Mouse (Mus musculus) frontal cortex, adult 2 months (tissue): Measurements from ENCODE around the gene D16Ertd472e. TPM values are rescaled to one million over a fixed set of nuclear protein-coding genes. Genes with fewer than 3 reads are reported as not detected.
"Not testable (repeated sequence)": the region's sequence is repeated elsewhere in the genome, so short reads cannot be mapped to it uniquely, and the experiment has no call there.

Source experiments
- DNase-seq, 2 experiments: peaks; one replicate each; pipeline ENCODE4 v3.0.0; 2022; ENCODE audit warnings: low spot score in 1 of 2; ENCODE audit errors: extremely low spot score in 1 of 2
- polyA plus RNA-seq: library from polyadenylated mRNA; depleted of rRNA; stranded (reverse); fragments of >200 nt; gene quantifications from 2 replicates; pipeline ENCODE4 v1.2.3, GENCODE M21; 2012; rRNA removed

Gene D16Ertd472e
- polyA plus RNA-seq, 1 experiment = 5.1 TPM

DNA sequence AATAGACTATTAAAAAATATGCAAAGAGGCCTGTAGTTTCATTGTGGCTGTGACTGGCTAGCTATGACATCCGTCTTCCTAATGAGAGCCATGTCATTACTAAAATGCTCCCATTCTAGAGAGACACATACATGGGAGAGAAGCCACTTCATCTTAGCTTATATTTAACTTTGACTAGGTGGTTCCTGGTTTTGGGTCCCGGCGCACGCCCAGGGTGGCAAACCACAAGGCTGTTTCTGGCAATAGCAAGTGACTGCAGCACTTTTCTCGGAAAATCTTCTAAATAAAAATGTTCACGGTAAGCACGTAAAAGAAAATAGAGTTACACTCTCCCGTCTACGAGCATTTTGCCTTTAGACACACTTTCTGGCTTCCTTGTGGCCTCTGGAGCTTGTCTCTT lies 74.0 kb downstream of the D16Ertd472e start:
- no peak for DNase-seq

- DNase-seq = not testable (repeated sequence)
These were observed 83.8 kb downstream of the D16Ertd472e start for GRCm38 (mm10) chr16:78492696-78493095.

GRCm38 (mm10) chr16:78490779-78491178 lies 85.7 kb downstream of the D16Ertd472e start:
- DNase-seq = no peak

Other genes with a start within 250 kb of the D16Ertd472e start
- gene Btg3, start 199.5 kb downstream of the D16Ertd472e start, polyA plus RNA-seq = 8.9 and 12.9 TPM in 2 replicates